Mouse (Mus musculus): ENCODE measurements around the gene Arhgap25. TPM values are rescaled to one million over a fixed set of nuclear protein-coding genes. Genes with fewer than 3 reads are reported as not detected.

The Arhgap25 gene
- total and polyA plus RNA-seq, 3 experiments = 3.4 to 5.2 TPM; not detected in 1

- Histone ChIP-seq H3K27me3 (ENCODE audit: control insufficient read depth in 1 of 2, insufficient read depth in 2 of 2, low read length in 2 of 2) (peaks cover 10 to 27% of the 10 kb centered on the region in 2 experiments), H3K4me1 (ENCODE audit: control insufficient read depth in 1 of 2, insufficient read depth in 2 of 2, low read length in 2 of 2) (no peaks in the 10 kb centered on the region), H3K27ac (ENCODE audit: control insufficient read depth, low read depth, low read length) (no peak overlapping the region), H3K9ac (ENCODE audit: control insufficient read depth, low read depth, low read length, poor library complexity, severe bottlenecking) (no peak overlapping the region), H3K36me3 (ENCODE audit: control insufficient read depth in 1 of 2, insufficient read depth in 2 of 2, low read length in 2 of 2) (no peaks in the 10 kb centered on the region), H3K9me3 (replicated peaks; ENCODE audit: insufficient read depth, low read length) (no peaks in the 10 kb centered on the region), H3K4me3 (ENCODE audit: control insufficient read depth in 1 of 2, insufficient read depth in 1 of 2, low read depth in 2 of 2, low read length in 2 of 2) (no peak overlapping the region), H3K79me2 (ENCODE audit: control insufficient read depth, insufficient read depth, low read length, poor library complexity) (no peaks in the 10 kb centered on the region)
- DNase-seq (ENCODE audit: low read depth, low spot score) = no peak
- no peak for TF ChIP-seq ELF1 (IDR thresholded peaks at IDR 0.05; ENCODE audit: low read depth, low read length)
- TF ChIP-seq ZMIZ1 (IDR thresholded peaks at IDR 0.05; ENCODE audit: low read depth, low read length) = no peak
- TF ChIP-seq MAFK (IDR thresholded peaks at IDR 0.05; ENCODE audit: borderline replicate concordance, low read depth, low read length) = no peak
- TF ChIP-seq MAX (IDR thresholded peaks at IDR 0.05; ENCODE audit: low read length) = no peak
- TF ChIP-seq HCFC1 (IDR thresholded peaks at IDR 0.05; ENCODE audit: low read depth, low read length) = no peak
- TF ChIP-seq ZC3H11A (IDR thresholded peaks at IDR 0.05; ENCODE audit: low read depth, low read length) = no peak
- TF ChIP-seq ZNF384 (IDR thresholded peaks at IDR 0.05; ENCODE audit: low read depth, low read length) = no peak
- TF ChIP-seq ETS1 (IDR thresholded peaks at IDR 0.05; ENCODE audit: low read depth, low read length) = no peak
- no peak for TF ChIP-seq MYC (IDR thresholded peaks at IDR 0.05; ENCODE audit: low read depth, low read length)
- TF ChIP-seq TCF12 (IDR thresholded peaks at IDR 0.05; ENCODE audit: low read depth, low read length) = no peak
- no peak for TF ChIP-seq MAZ (IDR thresholded peaks at IDR 0.05; ENCODE audit: low read depth, low read length)
- no peak for TF ChIP-seq RCOR1 (IDR thresholded peaks at IDR 0.05; ENCODE audit: low read depth, low read length)
- TF ChIP-seq GATA1 (IDR thresholded peaks at IDR 0.05; ENCODE audit: low read depth, low read length) = no peak
- TF ChIP-seq SMC3 (IDR thresholded peaks at IDR 0.05; ENCODE audit: low read depth, low read length) = no peak
- no peak for TF ChIP-seq CHD2 (IDR thresholded peaks at IDR 0.05; ENCODE audit: low read length)
- TF ChIP-seq POLR2A (IDR thresholded peaks at IDR 0.05; ENCODE audit: control insufficient read depth in 1 of 2, insufficient read depth in 1 of 2, low read depth in 1 of 2, low read length in 2 of 2, poor library complexity in 1 of 2) = no peak
- no peak for TF ChIP-seq NELFE (IDR thresholded peaks at IDR 0.05; ENCODE audit: low read depth, low read length)
- TF ChIP-seq EP300 (IDR thresholded peaks at IDR 0.05; ENCODE audit: low read depth in 1 of 2, low read length in 2 of 2) = no peak
Observed at GRCm38 (mm10) chr6:87435791-87436190, 97.3 kb downstream of the Arhgap25 start.

- Histone ChIP-seq H3K9ac (ENCODE audit: control insufficient read depth, low read depth, low read length, poor library complexity, severe bottlenecking) (no peak within 1 kb of the TSS), H3K4me3 (ENCODE audit: control insufficient read depth in 1 of 2, insufficient read depth in 1 of 2, low read depth in 2 of 2, low read length in 2 of 2) (no peak within 1 kb of the TSS), H3K4me1 (ENCODE audit: control insufficient read depth in 1 of 2, insufficient read depth in 2 of 2, low read length in 2 of 2) (peaks cover 0 to 7% of the 10 kb centered on the region in 2 experiments; a peak in 2 of 4 replicates), H3K27me3 (ENCODE audit: control insufficient read depth in 1 of 2, insufficient read depth in 2 of 2, low read length in 2 of 2) (peaks cover 9 to 12% of the 10 kb centered on the region in 2 experiments), H3K27ac (ENCODE audit: control insufficient read depth, low read depth, low read length) (no peak within 1 kb of the TSS), H3K9me3 (replicated peaks; ENCODE audit: insufficient read depth, low read length) (no peaks in the 10 kb centered on the region), H3K79me2 (ENCODE audit: control insufficient read depth, insufficient read depth, low read length, poor library complexity) (no peaks in the 10 kb centered on the region), H3K36me3 (ENCODE audit: control insufficient read depth in 1 of 2, insufficient read depth in 2 of 2, low read length in 2 of 2) (peaks cover 0 to 2% of the 10 kb centered on the region in 2 experiments; a peak in 2 of 4 replicates)
- DNase-seq (ENCODE audit: low read depth, low spot score) = no peak
- TF ChIP-seq USF2 (IDR thresholded peaks at IDR 0.05; ENCODE audit: borderline replicate concordance in 1 of 2, insufficient read depth in 1 of 2, low read depth in 1 of 2, low read length in 2 of 2) (no peak), BHLHE40 (IDR thresholded peaks at IDR 0.05; ENCODE audit: borderline replicate concordance, low read depth, low read length) (no peak), JUND (IDR thresholded peaks at IDR 0.05; ENCODE audit: low read depth, low read length) (no peak), RCOR1 (IDR thresholded peaks at IDR 0.05; ENCODE audit: low read depth, low read length) (no peak), ELF1 (IDR thresholded peaks at IDR 0.05; ENCODE audit: low read depth, low read length) (no peak)
Observed at GRCm38 (mm10) chr6:87428487-87429044, 104.5 kb downstream of the Arhgap25 start, which contains the start of gene Bmp10. Gene Bmp10, plus strand, starts transcription at chr6:87428994.

Data from MEL (cell line).